Mouse (Mus musculus): ENCODE results near the gene Akap2. TPM values are rescaled to one million over a fixed set of nuclear protein-coding genes. Genes with fewer than 3 reads are reported as not detected.

The Akap2 gene
- polyA plus RNA-seq, 1 experiment from 2014 or later: 19.6 TPM

GRCm38 (mm10) chr4:57860204-57860611 lies 142.8 kb downstream of the Akap2 start:
- Histone ChIP-seq H3K27ac (replicated peaks) (no peak overlapping the region), H3K9ac (replicated peaks) (no peak overlapping the region), H3K4me1 (no peaks in the 10 kb centered on the region), H3K4me3 (no peak overlapping the region), H3K36me3 (peaks cover 34% of the 10 kb centered on the region), H3K9me3 (no peaks in the 10 kb centered on the region), H3K27me3 (no peaks in the 10 kb centered on the region), H3K4me2 (replicated peaks) (no peak overlapping the region)
- ATAC-seq (ENCODE audit: low FRiP score, low read depth): no peak
- 88% methylated on average over 6 of the region's 6 CpGs for WGBS

- WGBS: 78% methylated on average over 6 of the region's 6 CpGs
- no peak for ATAC-seq (ENCODE audit: low FRiP score, low read depth)
- H3K4me1 ChIP-seq: no peaks in the 10 kb centered on the region
- H3K4me2 ChIP-seq (replicated peaks): no peak overlapping the region
- H3K9ac ChIP-seq (replicated peaks): no peak overlapping the region
- H3K4me3 ChIP-seq: no peak overlapping the region
- peaks cover 26% of the 10 kb centered on the region for H3K36me3 ChIP-seq
- H3K9me3 ChIP-seq: no peaks in the 10 kb centered on the region
- H3K27ac ChIP-seq (replicated peaks): no peak overlapping the region
- H3K27me3 ChIP-seq: no peaks in the 10 kb centered on the region
Observed at GRCm38 (mm10) chr4:57861166-57861565, 143.7 kb downstream of the Akap2 start.

DNA sequence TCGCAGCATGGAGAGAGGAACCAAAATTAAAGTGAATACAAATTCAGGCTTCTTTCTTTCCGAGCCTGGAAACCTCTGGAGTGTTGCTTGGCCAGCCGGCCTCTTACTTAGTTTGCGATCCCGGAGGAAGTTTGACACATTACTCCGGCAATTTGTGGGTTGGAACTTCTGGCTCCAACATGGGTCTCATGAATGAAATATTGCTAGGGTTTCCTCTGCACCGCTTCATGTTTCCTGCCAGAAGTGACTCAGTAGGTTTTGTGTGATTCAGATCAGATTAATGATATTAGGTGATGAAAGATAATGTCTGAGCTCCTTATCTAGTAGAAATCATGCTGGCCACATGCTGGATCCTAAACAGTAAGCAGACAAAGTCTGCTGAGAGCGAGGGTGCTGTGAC lies 144.4 kb downstream of the Akap2 start:
- H3K4me1 ChIP-seq: no peaks in the 10 kb centered on the region
- no peak for ATAC-seq (ENCODE audit: low FRiP score, low read depth)
- no peak overlapping the region for H3K4me3 ChIP-seq
- H3K27me3 ChIP-seq: no peaks in the 10 kb centered on the region
- no peak overlapping the region for H3K9ac ChIP-seq (replicated peaks)
- no peak overlapping the region for H3K27ac ChIP-seq (replicated peaks)
- peaks cover 19% of the 10 kb centered on the region for H3K36me3 ChIP-seq
- 90% methylated on average over 8 of the region's 8 CpGs for WGBS
- H3K4me2 ChIP-seq (replicated peaks): no peak overlapping the region
- no peaks in the 10 kb centered on the region for H3K9me3 ChIP-seq

DNA sequence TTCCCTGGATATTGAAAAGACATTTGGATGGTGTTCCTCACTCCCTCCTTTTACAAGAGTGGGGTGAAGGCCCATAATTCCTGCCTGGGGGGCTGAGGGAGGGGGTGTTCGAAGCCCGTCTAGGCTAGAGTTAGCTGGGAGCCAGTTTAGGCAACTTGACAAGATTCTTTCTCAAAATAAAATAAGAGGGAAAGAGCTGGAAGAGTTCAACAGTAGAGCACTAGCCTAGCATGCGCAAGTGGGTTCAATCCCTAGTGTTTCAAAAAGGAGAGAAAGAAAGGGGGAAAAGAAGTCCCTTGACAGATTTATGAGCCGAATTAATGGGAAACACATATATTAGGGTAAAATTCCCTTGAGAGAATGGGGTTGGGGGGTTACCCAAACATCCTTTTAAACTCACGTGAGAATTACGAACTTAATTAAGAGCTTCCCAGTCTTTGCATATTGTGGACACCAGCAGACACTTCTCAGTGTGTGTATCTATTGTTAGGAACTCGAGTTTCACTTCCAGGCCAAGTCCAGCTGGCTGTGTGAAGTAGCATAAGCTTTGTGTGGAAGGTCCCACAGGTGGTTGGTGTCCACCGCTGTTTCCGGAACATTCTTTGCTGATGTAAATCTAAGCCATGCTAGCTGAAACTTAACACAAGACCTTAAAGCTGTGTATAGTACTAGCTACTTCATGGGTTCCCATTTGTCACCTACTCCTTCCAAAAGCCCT lies 145.0 kb downstream of the Akap2 start:
- no peak for ATAC-seq (ENCODE audit: low FRiP score, low read depth)
- H3K9me3 ChIP-seq: no peaks in the 10 kb centered on the region

DNA sequence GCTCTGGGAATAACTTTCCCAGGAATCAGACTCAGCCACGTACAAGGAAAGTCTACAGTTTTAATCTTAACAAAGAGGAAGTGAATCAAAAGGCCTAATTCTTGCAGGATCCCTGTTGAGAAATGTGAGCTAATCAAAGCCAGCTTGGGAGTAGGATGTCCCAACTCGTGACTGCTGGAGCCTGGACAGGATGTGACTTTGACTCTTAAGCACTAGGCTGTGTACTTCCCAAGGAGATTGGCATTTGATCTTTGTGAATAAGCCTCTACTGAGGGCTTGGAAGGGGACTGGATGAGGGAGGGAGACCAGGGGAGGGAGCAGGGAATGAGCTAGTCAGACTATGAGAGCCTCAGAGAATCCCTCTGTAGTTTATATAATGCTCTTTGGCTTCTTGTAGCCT lies 148.6 kb downstream of the Akap2 start:
- ATAC-seq (ENCODE audit: low FRiP score, low read depth): no peak
- Histone ChIP-seq H3K27me3 (no peaks in the 10 kb centered on the region), H3K27ac (replicated peaks) (no peak overlapping the region), H3K36me3 (peaks cover 2% of the 10 kb centered on the region; the same call in 1 of the 2 replicates), H3K4me1 (0 out of 2 replicates have a peak, but pooled peaks cover 5% of the 10 kb centered on the region), H3K4me2 (replicated peaks) (no peak overlapping the region), H3K4me3 (no peak overlapping the region), H3K9ac (replicated peaks) (no peak overlapping the region), H3K9me3 (no peaks in the 10 kb centered on the region)
- WGBS: 17% methylated on average over 2 of the region's 2 CpGs

More for the DNA sequence above, 145.0 kb downstream of the Akap2 start:
- 91% methylated on average over 9 of the region's 9 CpGs for WGBS
- H3K27ac ChIP-seq (replicated peaks): no peak overlapping the region
- no peak overlapping the region for H3K9ac ChIP-seq (replicated peaks)
- H3K4me1 ChIP-seq: 0 out of 2 replicates have a peak, but pooled peaks cover 3% of the 10 kb centered on the region
- no peak overlapping the region for H3K4me3 ChIP-seq
- no peak overlapping the region for H3K4me2 ChIP-seq (replicated peaks)
- H3K27me3 ChIP-seq: no peaks in the 10 kb centered on the region
- H3K36me3 ChIP-seq: peaks cover 13% of the 10 kb centered on the region

GRCm38 (mm10) chr4:57866990-57867389 lies 149.5 kb downstream of the Akap2 start:
- no peak overlapping the region for H3K4me3 ChIP-seq
- 76% methylated on average over 9 of the region's 9 CpGs for WGBS
- H3K9me3 ChIP-seq: no peaks in the 10 kb centered on the region
- H3K27me3 ChIP-seq: no peaks in the 10 kb centered on the region
- no peak overlapping the region for H3K4me2 ChIP-seq (replicated peaks)
- H3K4me1 ChIP-seq: 0 out of 2 replicates have a peak, but pooled peaks cover 5% of the 10 kb centered on the region
- no peaks in the 10 kb centered on the region for H3K36me3 ChIP-seq
- ATAC-seq (ENCODE audit: low FRiP score, low read depth): no peak
- no peak overlapping the region for H3K27ac ChIP-seq (replicated peaks)
- H3K9ac ChIP-seq (replicated peaks): no peak overlapping the region

DNA sequence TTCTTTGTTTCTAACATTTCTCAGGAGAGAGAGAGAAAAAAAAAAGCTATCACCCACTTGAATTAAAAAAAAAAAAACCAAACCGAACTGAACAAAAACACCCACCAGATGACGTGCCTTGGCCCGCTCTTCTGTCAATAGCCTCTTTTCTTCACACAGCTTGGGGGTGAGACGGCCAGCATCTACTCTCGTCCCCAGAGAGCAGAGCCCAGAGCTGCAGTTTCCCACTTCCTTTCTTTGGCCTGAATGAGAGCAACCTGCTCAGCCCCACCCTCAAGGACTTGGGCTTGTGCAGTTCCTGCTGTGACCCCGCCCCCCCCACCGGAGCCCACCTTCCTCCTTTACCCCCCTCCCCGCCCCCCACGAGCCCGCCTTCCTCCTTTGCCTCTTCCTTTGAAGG lies 150.0 kb downstream of the Akap2 start:
- Histone ChIP-seq H3K9me3 (no peaks in the 10 kb centered on the region), H3K27me3 (no peaks in the 10 kb centered on the region), H3K4me1 (0 out of 2 replicates have a peak, but pooled peaks cover 5% of the 10 kb centered on the region), H3K4me2 (replicated peaks) (no peak overlapping the region), H3K4me3 (no peak overlapping the region), H3K36me3 (no peaks in the 10 kb centered on the region), H3K9ac (replicated peaks) (no peak overlapping the region), H3K27ac (replicated peaks) (no peak overlapping the region)
- no peak for ATAC-seq (ENCODE audit: low FRiP score, low read depth)
- WGBS: 44% methylated on average over 10 of the region's 10 CpGs

- no peak overlapping the region for H3K9ac ChIP-seq (replicated peaks)
- no peaks in the 10 kb centered on the region for H3K9me3 ChIP-seq
- H3K4me2 ChIP-seq (replicated peaks): no peak overlapping the region
- H3K27me3 ChIP-seq: no peaks in the 10 kb centered on the region
- H3K36me3 ChIP-seq: no peaks in the 10 kb centered on the region
- no peaks in the 10 kb centered on the region for H3K4me1 ChIP-seq
- H3K4me3 ChIP-seq: no peak overlapping the region
- no peak overlapping the region for H3K27ac ChIP-seq (replicated peaks)
- ATAC-seq (ENCODE audit: low FRiP score, low read depth): no peak
- 85% methylated on average over 5 of the region's 5 CpGs for WGBS
Observed at GRCm38 (mm10) chr4:57879137-57879536, 161.7 kb downstream of the Akap2 start.

DNA sequence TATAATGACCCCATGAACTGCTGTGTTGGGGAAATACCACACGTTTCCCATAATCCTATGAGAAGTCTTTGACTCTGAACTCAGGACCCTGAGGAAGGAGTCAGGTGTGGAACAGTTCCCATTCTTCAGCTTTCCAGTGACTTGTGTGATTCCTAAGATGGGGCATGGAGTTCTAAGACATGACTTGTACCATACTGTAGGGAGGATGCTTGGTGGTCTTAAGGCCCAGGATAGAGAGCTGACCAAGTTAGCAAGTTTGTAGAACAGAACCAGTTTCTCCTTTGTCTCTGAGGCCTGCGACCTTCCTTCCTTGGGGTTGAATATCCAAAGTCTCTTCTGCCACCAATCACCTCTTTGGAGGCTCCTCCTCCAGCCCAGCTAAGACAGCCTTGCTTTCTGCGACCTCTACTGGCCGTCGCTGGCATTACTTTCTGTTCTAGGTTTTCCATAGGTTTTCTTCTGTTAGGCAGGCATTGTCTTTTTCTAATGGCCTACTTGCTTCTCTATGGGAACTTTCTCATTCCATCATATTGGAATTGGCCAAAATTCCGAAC lies 162.4 kb downstream of the Akap2 start:
- no peak overlapping the region for H3K9ac ChIP-seq (replicated peaks)
- H3K9me3 ChIP-seq: no peaks in the 10 kb centered on the region
- H3K27me3 ChIP-seq: no peaks in the 10 kb centered on the region
- WGBS: 19% methylated on average over 6 of the region's 6 CpGs
- no peaks in the 10 kb centered on the region for H3K36me3 ChIP-seq
- peak; percentile 65; the same call in 1 of the 2 replicates for ATAC-seq (ENCODE audit: low FRiP score, low read depth)
- no peaks in the 10 kb centered on the region for H3K4me1 ChIP-seq
- H3K27ac ChIP-seq (replicated peaks): no peak overlapping the region
- H3K4me2 ChIP-seq (replicated peaks): no peak overlapping the region
- H3K4me3 ChIP-seq: no peak overlapping the region

DNA sequence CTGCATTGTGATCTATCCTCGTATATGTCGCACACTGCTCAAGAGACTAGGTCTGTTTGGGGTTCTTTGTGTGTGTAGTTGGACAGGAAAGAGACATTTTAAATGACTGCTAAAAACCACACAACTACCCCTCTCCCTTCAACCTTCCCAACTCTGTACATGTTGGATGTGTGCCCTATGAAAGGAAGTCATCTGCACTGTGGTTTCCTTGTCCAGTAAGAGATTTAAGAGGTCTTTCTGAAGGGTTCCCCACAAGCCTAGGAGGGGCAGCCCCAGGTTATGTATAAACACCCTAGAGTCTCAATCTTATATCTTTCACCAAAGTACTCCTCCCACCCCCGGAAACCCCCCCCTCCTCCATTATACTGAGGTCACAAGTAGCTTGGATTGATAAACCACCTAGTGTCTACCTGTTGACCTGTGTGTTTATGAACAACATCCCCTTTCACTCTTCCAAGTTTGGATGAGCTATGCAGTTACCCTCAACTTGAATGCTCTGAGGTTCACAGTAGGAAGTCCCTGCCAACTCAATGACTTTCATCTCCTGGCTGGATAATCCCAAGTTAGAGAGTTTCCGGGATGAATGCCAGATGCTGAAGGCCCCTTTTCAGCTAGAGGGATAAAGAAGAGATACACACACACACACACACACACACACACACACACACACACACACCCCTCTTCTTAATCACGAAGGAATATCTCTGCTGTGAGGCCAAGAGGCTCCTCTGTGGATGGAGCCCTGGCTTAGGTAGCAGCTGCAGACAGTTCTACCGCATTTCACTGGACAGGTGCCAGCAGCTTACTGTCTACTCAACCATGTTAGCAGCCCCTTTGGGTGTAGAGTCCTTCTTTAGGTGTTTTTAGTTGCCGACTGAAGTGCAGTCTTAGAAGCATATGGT lies 166.3 kb downstream of the Akap2 start:
- Histone ChIP-seq H3K27me3 (no peaks in the 10 kb centered on the region), H3K9me3 (no peaks in the 10 kb centered on the region), H3K36me3 (no peaks in the 10 kb centered on the region), H3K4me2 (replicated peaks) (no peak overlapping the region), H3K4me3 (no peak overlapping the region), H3K9ac (replicated peaks) (no peak overlapping the region), H3K4me1 (peaks cover 10% of the 10 kb centered on the region), H3K27ac (replicated peaks) (no peak overlapping the region)
- ATAC-seq (ENCODE audit: low FRiP score, low read depth): no peak
- 76% methylated on average over 7 of the region's 7 CpGs for WGBS

DNA sequence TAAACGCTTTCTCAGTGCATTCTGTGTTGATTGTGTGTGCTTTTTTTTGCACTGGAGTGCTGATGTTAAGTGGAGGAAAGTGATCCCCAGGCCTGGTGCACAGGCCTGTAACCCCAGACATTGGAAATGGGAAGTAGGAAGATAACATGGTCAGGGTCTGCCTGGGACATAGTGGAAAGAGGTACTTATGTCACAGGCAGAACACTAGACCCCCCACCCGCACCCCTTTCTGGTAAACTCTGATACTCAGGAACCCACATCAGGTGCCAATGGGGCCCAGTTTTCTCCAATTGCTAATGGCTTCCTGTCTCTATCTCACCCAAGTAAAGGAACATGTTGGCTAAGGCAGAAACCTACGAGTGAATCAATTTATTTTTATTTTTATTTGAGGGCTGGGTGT lies 167.1 kb downstream of the Akap2 start:
- H3K36me3 ChIP-seq: no peaks in the 10 kb centered on the region
- H3K27ac ChIP-seq (replicated peaks): no peak overlapping the region
- no peak overlapping the region for H3K4me2 ChIP-seq (replicated peaks)
- 88% methylated on average over 3 of the region's 3 CpGs for WGBS
- H3K9me3 ChIP-seq: no peaks in the 10 kb centered on the region
- H3K4me1 ChIP-seq: peaks cover 10% of the 10 kb centered on the region
- H3K27me3 ChIP-seq: no peaks in the 10 kb centered on the region
- H3K4me3 ChIP-seq: no peak overlapping the region
- ATAC-seq (ENCODE audit: low FRiP score, low read depth): no peak
- H3K9ac ChIP-seq (replicated peaks): no peak overlapping the region

DNA sequence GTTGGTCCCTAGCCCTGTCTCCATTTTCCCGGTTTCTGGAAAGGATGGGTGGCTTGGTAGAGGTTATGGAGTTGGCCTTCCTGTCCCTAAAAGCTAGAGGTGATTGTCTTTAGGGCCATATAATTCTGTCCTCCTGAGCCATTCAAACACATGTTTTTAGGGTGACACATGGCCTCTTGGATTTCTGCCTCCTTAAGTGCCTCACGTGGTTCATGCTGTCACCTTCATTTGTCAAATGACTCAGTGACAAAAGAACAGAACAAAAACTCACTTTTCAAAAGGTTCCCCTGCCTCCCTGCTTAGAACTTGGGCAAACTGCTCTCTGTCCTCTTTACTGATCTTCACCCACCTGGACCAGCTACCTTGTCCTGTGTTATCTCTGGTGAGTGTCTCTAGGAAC lies 167.7 kb downstream of the Akap2 start:
- ATAC-seq (ENCODE audit: low FRiP score, low read depth): no peak
- Histone ChIP-seq H3K27me3 (no peaks in the 10 kb centered on the region), H3K27ac (replicated peaks) (no peak overlapping the region), H3K9ac (replicated peaks) (no peak overlapping the region), H3K9me3 (no peaks in the 10 kb centered on the region), H3K36me3 (no peaks in the 10 kb centered on the region), H3K4me2 (replicated peaks) (no peak overlapping the region), H3K4me3 (no peak overlapping the region), H3K4me1 (peaks cover 10% of the 10 kb centered on the region)
- 72% methylated on average over 2 of the region's 2 CpGs for WGBS
